21 mouse cellular contexts compared by ENCODE assay signal in genomic region chr11:68979320-68979733, GRCm38 (mm10). TPM values are rescaled to one million over a fixed set of nuclear protein-coding genes. Genes with fewer than 3 reads are reported as not detected.
DNase-seq lines count a peak whose midpoint lies in the region; ATAC-seq and TF ChIP-seq lines count a peak whose summit lies in the region.
"Had no signal": no experiment of that assay in that cellular context is flagged by ENCODE, and none has a peak within 500 bp of the region (broad histone marks: within the 10 kb centered on the region; RNA-seq: fewer than 3 reads in every experiment).

No protein-coding gene starts in this region.

- H3K36me3 ChIP-seq in megakaryocyte, embryonic 14.5 days (replicated peaks; ENCODE audit: low read length): no peaks in the 10 kb centered on the region
- H3K36me3 ChIP-seq in liver, postnatal 0 days (replicated peaks; ENCODE audit: insufficient read depth, low read length): no peaks in the 10 kb centered on the region
- H3K36me3 ChIP-seq: embryonic facial prominence, embryonic 12.5 days; forebrain, embryonic 15.5 days; G1E; hindbrain, embryonic 15.5 days had no signal

- H3K4me1 ChIP-seq in megakaryocyte, embryonic 14.5 days: peaks cover 32% of the 10 kb centered on the region
- H3K4me1 ChIP-seq in liver, postnatal 0 days (ENCODE audit: insufficient read depth): no peaks in the 10 kb centered on the region
- H3K4me1 ChIP-seq: embryonic facial prominence, embryonic 12.5 days; forebrain, embryonic 15.5 days; hindbrain, embryonic 15.5 days had no signal

- H3K4me2 ChIP-seq in liver, postnatal 0 days (ENCODE audit: low read depth, low read length): no peak overlapping the region
- H3K4me2 ChIP-seq: embryonic facial prominence, embryonic 12.5 days; forebrain, embryonic 15.5 days; hindbrain, embryonic 15.5 days had no signal

- ATAC-seq in megakaryocyte, adult 5-6 weeks (ENCODE audit: poor library complexity, severe bottlenecking): no peak
- ATAC-seq in common myeloid progenitor, adult 5-6 weeks (replicated peaks; ENCODE audit: low read depth, poor library complexity, severe bottlenecking): peak; percentile 80
- 0 out of 2 replicates have a peak, but pooled peaks have one; percentile 19 for ATAC-seq in liver, postnatal 0 days
- ATAC-seq: CD4-positive, CD25-positive, alpha-beta regulatory T cell, adult 4 months; forebrain, embryonic 15.5 days had no signal

- H3K9me3 ChIP-seq in megakaryocyte, embryonic 14.5 days: no peaks in the 10 kb centered on the region
- H3K9me3 ChIP-seq in liver, postnatal 0 days (ENCODE audit: low read length): no peaks in the 10 kb centered on the region
- H3K9me3 ChIP-seq: embryonic facial prominence, embryonic 12.5 days; forebrain, embryonic 15.5 days; G1E; hindbrain, embryonic 15.5 days had no signal

- TF ChIP-seq CTCF in liver, postnatal 0 days (IDR thresholded peaks at IDR 0.05; ENCODE audit: low read depth): no peak

- H3K9ac ChIP-seq in liver, postnatal 0 days (replicated peaks): no peak overlapping the region
- H3K9ac ChIP-seq: embryonic facial prominence, embryonic 12.5 days; forebrain, embryonic 15.5 days; hindbrain, embryonic 15.5 days had no signal

- H3K4me3 ChIP-seq in megakaryocyte, embryonic 14.5 days (replicated peaks): peak overlapping the region; percentile 46
- H3K4me3 ChIP-seq in liver, postnatal 0 days (ENCODE audit: low read depth, low read length): no peak overlapping the region
- H3K4me3 ChIP-seq: embryonic facial prominence, embryonic 12.5 days; forebrain, embryonic 15.5 days; hindbrain, embryonic 15.5 days had no signal

- no peak for DNase-seq in liver, postnatal 0 days
- peak; percentile 52 for DNase-seq in telencephalon, adult 2 months (ENCODE audit: low read depth, low spot score)
- DNase-seq in urinary bladder, postnatal 4 days (ENCODE audit: low spot score in 2 of 2): no peak
- DNase-seq in adrenal gland, postnatal 4 days (ENCODE audit: low spot score in 2 of 2): no peak
- DNase-seq: cerebellum, adult 11 months; cerebellum, postnatal 36 days; heart, postnatal 14 days; kidney, adult 18-20 months; kidney, postnatal 14 days; lung, adult 18-20 months; lung, postnatal 4 days; midbrain, embryonic 14.5 days; thymus, adult 2 months had no signal

- no peak for TF ChIP-seq EP300 in liver, postnatal 0 days (IDR thresholded peaks at IDR 0.05; ENCODE audit: low read depth)

- peaks cover 6% of the 10 kb centered on the region for H3K27me3 ChIP-seq in megakaryocyte, embryonic 14.5 days (replicated peaks)
- H3K27me3 ChIP-seq in liver, postnatal 0 days (ENCODE audit: insufficient read depth, low read length): no peaks in the 10 kb centered on the region
- H3K27me3 ChIP-seq: embryonic facial prominence, embryonic 12.5 days; forebrain, embryonic 15.5 days; hindbrain, embryonic 15.5 days had no signal

- WGBS in liver, postnatal 0 days (ENCODE audit: insufficient replicate concordance): 45% methylated on average over 5 of the region's 5 CpGs

- no peak overlapping the region for H3K27ac ChIP-seq in liver, postnatal 0 days (ENCODE audit: low read depth)
- H3K27ac ChIP-seq: embryonic facial prominence, embryonic 12.5 days; forebrain, embryonic 15.5 days; hindbrain, embryonic 15.5 days had no signal

RNA-seq across cellular contexts. Expression of gene Rangrf, which starts 4.3 kb away (rescaled TPM):
- polyA plus RNA-seq in megakaryocyte, embryonic 14.5 days (2012; ENCODE audit: insufficient read depth, low replicate concordance): 3.1 and 6.1 TPM in 2 replicates
- total RNA-seq in megakaryocyte, adult 5-6 weeks (2015): 10.2 and 13.1 TPM in 2 replicates
- 4.7 and 6.8 TPM in 2 replicates for total RNA-seq in megakaryocyte, adult 5-6 weeks (2017)
- total RNA-seq in common myeloid progenitor, adult 5-6 weeks (2017): 36.7 and 39.4 TPM in 2 replicates
- 9.4 and 11.2 TPM in 2 replicates for polyA plus RNA-seq in liver, postnatal 0 days (2015; fragmentation: Nextera tagmentation; extraction: Ambion mirVana)
- 10 to 100 TPM; 19.4 to 20.1 TPM for total RNA-seq in adrenal gland, postnatal 4 days (2021)

RNA-seq across cellular contexts. Expression of gene Slc25a35, which starts 11.4 kb away (rescaled TPM):
- polyA plus RNA-seq in megakaryocyte, embryonic 14.5 days (2012; ENCODE audit: insufficient read depth, low replicate concordance): 3.0 TPM in 1 of 2 replicates, not detected in the other
- total RNA-seq in megakaryocyte, adult 5-6 weeks (2015): 6.6 and 7.9 TPM in 2 replicates
- 1.8 and 2.4 TPM in 2 replicates for total RNA-seq in megakaryocyte, adult 5-6 weeks (2017)
- total RNA-seq in common myeloid progenitor, adult 5-6 weeks (2017): 1.4 and 2.1 TPM in 2 replicates
- 0.60 and 0.94 TPM in 2 replicates for polyA plus RNA-seq in liver, postnatal 0 days (2015; fragmentation: Nextera tagmentation; extraction: Ambion mirVana)
- 1 to 10 TPM; 5.8 to 5.9 TPM for total RNA-seq in adrenal gland, postnatal 4 days (2021)

RNA-seq across cellular contexts. Expression of gene Arhgef15, which starts 22.0 kb away (rescaled TPM):
- polyA plus RNA-seq in megakaryocyte, embryonic 14.5 days (2012; ENCODE audit: insufficient read depth, low replicate concordance): not detected in 2 replicates
- not detected in 2 replicates for total RNA-seq in megakaryocyte, adult 5-6 weeks (2015)
- total RNA-seq in megakaryocyte, adult 5-6 weeks (2017): 0.07 TPM in 1 of 2 replicates, not detected in the other
- 0.14 and 1.1 TPM in 2 replicates for total RNA-seq in common myeloid progenitor, adult 5-6 weeks (2017)
- polyA plus RNA-seq in liver, postnatal 0 days (2015; fragmentation: Nextera tagmentation; extraction: Ambion mirVana): 1.8 TPM in 2 replicates
- 10 to 100 TPM; 28.6 to 29.5 TPM for total RNA-seq in adrenal gland, postnatal 4 days (2021)
- polyA plus RNA-seq: G1E had no signal

RNA-seq across cellular contexts. Expression of gene Pfas, which starts 28.9 kb away (rescaled TPM):
- 1.9 and 5.5 TPM in 2 replicates for polyA plus RNA-seq in megakaryocyte, embryonic 14.5 days (2012; ENCODE audit: insufficient read depth, low replicate concordance)
- 7.3 and 10.3 TPM in 2 replicates for total RNA-seq in megakaryocyte, adult 5-6 weeks (2015)
- total RNA-seq in megakaryocyte, adult 5-6 weeks (2017): 7.4 and 10.4 TPM in 2 replicates
- total RNA-seq in common myeloid progenitor, adult 5-6 weeks (2017): 50.5 and 57.2 TPM in 2 replicates
- 8.9 and 10.6 TPM in 2 replicates for polyA plus RNA-seq in liver, postnatal 0 days (2015; fragmentation: Nextera tagmentation; extraction: Ambion mirVana)
- total RNA-seq in adrenal gland, postnatal 4 days (2021): 10 to 100 TPM; 37.5 to 42.3 TPM

RNA-seq across cellular contexts. Expression of gene Ctc1, which starts 36.4 kb away (rescaled TPM):
- polyA plus RNA-seq in megakaryocyte, embryonic 14.5 days (2012; ENCODE audit: insufficient read depth, low replicate concordance): 21.0 and 56.5 TPM in 2 replicates
- total RNA-seq in megakaryocyte, adult 5-6 weeks (2015): 28.0 and 34.5 TPM in 2 replicates
- total RNA-seq in megakaryocyte, adult 5-6 weeks (2017): 15.8 and 20.5 TPM in 2 replicates
- total RNA-seq in common myeloid progenitor, adult 5-6 weeks (2017): 18.0 and 30.8 TPM in 2 replicates
- polyA plus RNA-seq in liver, postnatal 0 days (2015; fragmentation: Nextera tagmentation; extraction: Ambion mirVana): 7.4 and 7.6 TPM in 2 replicates
- total RNA-seq in adrenal gland, postnatal 4 days (2021): 10 to 100 TPM; 50.2 to 51.3 TPM

Comparison
In these comparisons a context has a peak if more than half of its experiments do, and no peak if none do; other contexts are left out.
1. RNA of gene Arhgef15, which starts 22.0 kb away (total RNA-seq): 28.6 to 29.5 TPM in adrenal gland, postnatal 4 days; 0.14 to 1.1 TPM in common myeloid progenitor, adult 5-6 weeks and 0.07 TPM in megakaryocyte, adult 5-6 weeks; every median in the first group is over 10 times any median in the second.